In genomic region chr15:77933770-77934169, GRCm38 (mm10) we compare ENCODE assay signal across 8 mouse cellular contexts. TPM values are rescaled to one million over a fixed set of nuclear protein-coding genes. Genes with fewer than 3 reads are reported as not detected.
DNase-seq lines count a peak whose midpoint lies in the region; ATAC-seq lines count a peak whose summit lies in the region.

No protein-coding gene starts in this region.

- no peaks in the 10 kb centered on the region for H3K9me3 ChIP-seq in hindbrain, embryonic 15.5 days

- H3K27me3 ChIP-seq in hindbrain, embryonic 15.5 days: no peaks in the 10 kb centered on the region

- under 1% methylated on average over 14 of the region's 14 CpGs for WGBS in hindbrain, embryonic 15.5 days

- H3K9ac ChIP-seq in hindbrain, embryonic 15.5 days: no peak overlapping the region

- no peaks in the 10 kb centered on the region for H3K36me3 ChIP-seq in hindbrain, embryonic 15.5 days

- no peak overlapping the region for H3K27ac ChIP-seq in hindbrain, embryonic 15.5 days (replicated peaks)

- H3K4me2 ChIP-seq in hindbrain, embryonic 15.5 days: peak overlapping the region; percentile 48

- no peak overlapping the region for H3K4me3 ChIP-seq in hindbrain, embryonic 15.5 days

- ATAC-seq in hindbrain, embryonic 15.5 days (ENCODE audit: low FRiP score, low read depth): no peak

- H3K4me1 ChIP-seq in hindbrain, embryonic 15.5 days (replicated peaks): peaks cover 26% of the 10 kb centered on the region

- DNase-seq in NIH3T3 (ENCODE audit: low read depth): peak; percentile 99
- peak; percentile 100 for DNase-seq in cerebellum, postnatal 25 days
- peak; percentile 100 for DNase-seq in frontal cortex, postnatal 36 days (ENCODE audit: low spot score in 2 of 2)
- DNase-seq in layer of hippocampus, postnatal 36 days: peak; percentile 98 to 99
- peak; percentile 97 for DNase-seq in lung, postnatal 25 days (ENCODE audit: low spot score)
- peak; percentile 85 for DNase-seq in retina, adult 2 months (ENCODE audit: low read depth, low spot score)
- peak; percentile 93 for DNase-seq in thymus, postnatal 25 days

RNA-seq across cellular contexts. Expression of gene Txn2, which starts 5.0 kb away (rescaled TPM):
- 211 and 212 TPM in 2 replicates for polyA plus RNA-seq in hindbrain, embryonic 15.5 days (2015; fragmentation: Nextera tagmentation; extraction: Ambion mirVana)
- 100 to 1,000 TPM; 125 to 135 TPM for total RNA-seq in layer of hippocampus, postnatal 36 days (2021)

RNA-seq across cellular contexts. Expression of gene Foxred2, which starts 22.8 kb away (rescaled TPM):
- polyA plus RNA-seq in hindbrain, embryonic 15.5 days (2015; fragmentation: Nextera tagmentation; extraction: Ambion mirVana): 8.5 and 9.1 TPM in 2 replicates
- 10 to 100 TPM; 10.5 to 11.8 TPM for total RNA-seq in layer of hippocampus, postnatal 36 days (2021)

RNA-seq across cellular contexts. Expression of gene Eif3d, which starts 36.8 kb away (rescaled TPM):
- polyA plus RNA-seq in hindbrain, embryonic 15.5 days (2015; fragmentation: Nextera tagmentation; extraction: Ambion mirVana): 170 TPM in 2 replicates
- 100 to 1,000 TPM in 1 of 2 experiments, 10 to 100 TPM in 1; 96.9 to 102 TPM for total RNA-seq in layer of hippocampus, postnatal 36 days (2021)
